Mouse (Mus musculus) midbrain, embryonic 16.5 days (tissue): Measurements from ENCODE around the gene Dlg4. TPM values are rescaled to one million over a fixed set of nuclear protein-coding genes. Genes with fewer than 3 reads are reported as not detected.

Experiments
- ATAC-seq: fragments of 200-750 bp; cut with Nextera tagmentation; 2 replicates; pipeline ENCODE4 v1.8.0; 2017; ENCODE audit warnings: moderate TSS enrichment
- H3K27ac ChIP-seq: fragments of 300-500 bp; sonication (generic); 2 replicates; pipeline ENCODE4 v1.5.1; 2014; ENCODE audit warnings: mild to moderate bottlenecking, low read length, mixed read lengths
- H3K27me3 ChIP-seq: fragments of 300-500 bp; sonication (generic); 2 replicates; pipeline ENCODE4 v1.6.1; 2014; ENCODE audit warnings: low read depth, low read length, mixed read lengths; ENCODE audit not compliant: control insufficient read depth, insufficient read depth
- H3K36me3 ChIP-seq: fragments of 300-500 bp; sonication (generic); 2 replicates; pipeline ENCODE4 v1.6.1; 2014; ENCODE audit warnings: mild to moderate bottlenecking, low read length, moderate library complexity, mixed read lengths; ENCODE audit not compliant: control insufficient read depth, insufficient read depth
- H3K4me1 ChIP-seq: fragments of 300-500 bp; sonication (generic); 2 replicates; pipeline ENCODE4 v1.6.1; 2014; ENCODE audit warnings: mild to moderate bottlenecking, low read length, mixed read lengths; ENCODE audit not compliant: control insufficient read depth, insufficient read depth
- H3K4me2 ChIP-seq: fragments of 300-500 bp; sonication (generic); 2 replicates; pipeline ENCODE4 v1.6.1; 2014; ENCODE audit warnings: mild to moderate bottlenecking, low read length, mixed read lengths
- H3K4me3 ChIP-seq: fragments of 300-500 bp; sonication (generic); 2 replicates; pipeline ENCODE4 v1.5.1; 2014; ENCODE audit warnings: low read depth, mild to moderate bottlenecking, low read length, moderate library complexity, mixed read lengths
- H3K9ac ChIP-seq: fragments of 300-500 bp; sonication (generic); 2 replicates; pipeline ENCODE4 v1.6.1; 2014; ENCODE audit warnings: low read depth, low read length, mixed read lengths
- H3K9me3 ChIP-seq: fragments of 300-500 bp; sonication (generic); replicated peaks from 2 replicates; pipeline ENCODE4 v1.6.1; 2014; ENCODE audit warnings: mild to moderate bottlenecking, low read length, mixed read lengths; ENCODE audit not compliant: control insufficient read depth, poor library complexity, severe bottlenecking
- WGBS: fragments of 180-500 bp; shearing (Covaris S2); extraction: QIAGEN DNeasy Blood & Tissue Kit; methylation state at CpG from one replicate; pipeline ENCODE4 v1.1.7; 2014; 5-methylcytosine and 5-hydroxymethylcytosine counted together
- polyA plus RNA-seq: library from polyadenylated mRNA; unstranded; fragments of >200 nt; fragmentation: Nextera tagmentation; extraction: Ambion mirVana; gene quantifications from 2 replicates; pipeline ENCODE4 v1.2.1, GENCODE M21; 2015

Gene Dlg4
- polyA plus RNA-seq, 1 experiment from 2014 or later: 23.4 TPM

GRCm38 (mm10) chr11:70049816-70050215 lies 33.1 kb downstream of the Dlg4 start:
- no peak overlapping the region for H3K27ac ChIP-seq
- no peaks in the 10 kb centered on the region for H3K27me3 ChIP-seq
- no peak overlapping the region for H3K9ac ChIP-seq
- 60% methylated on average over 10 of the region's 10 CpGs for WGBS
- no peak overlapping the region for H3K4me2 ChIP-seq
- no peak overlapping the region for H3K4me3 ChIP-seq
- no peak for ATAC-seq
- H3K4me1 ChIP-seq: no peaks in the 10 kb centered on the region
- peaks cover 2% of the 10 kb centered on the region for H3K36me3 ChIP-seq
- H3K9me3 ChIP-seq: no peaks in the 10 kb centered on the region

- Histone ChIP-seq H3K9me3 (no peaks in the 10 kb centered on the region), H3K4me3 (no peak overlapping the region), H3K27me3 (no peaks in the 10 kb centered on the region), H3K27ac (no peak overlapping the region), H3K9ac (no peak overlapping the region), H3K4me2 (no peak overlapping the region), H3K36me3 (no peaks in the 10 kb centered on the region), H3K4me1 (peaks cover 4% of the 10 kb centered on the region; the same call in 1 of the 2 replicates)
- ATAC-seq: no peak
- 80% methylated on average over 7 of the region's 7 CpGs for WGBS
Observed at GRCm38 (mm10) chr11:70053156-70053555, 36.4 kb downstream of the Dlg4 start.

GRCm38 (mm10) chr11:70053898-70054570 lies 37.3 kb downstream of the Dlg4 start, which contains the start of gene Asgr1:
Gene Asgr1 (plus strand): TSS chr11:70054085.
- H3K4me1 ChIP-seq: peaks cover 4% of the 10 kb centered on the region; the same call in 1 of the 2 replicates
- no peak within 1 kb of the TSS for H3K4me2 ChIP-seq
- WGBS: 86% methylated on average over 10 of the region's 10 CpGs
- no peak within 1 kb of the TSS; the same call in 1 of the 2 replicates for H3K9ac ChIP-seq
- H3K4me3 ChIP-seq: no peak within 1 kb of the TSS
- no peak for ATAC-seq
- H3K27ac ChIP-seq: no peak within 1 kb of the TSS
- H3K36me3 ChIP-seq: no peaks in the 10 kb centered on the region
- H3K27me3 ChIP-seq: no peaks in the 10 kb centered on the region
- H3K9me3 ChIP-seq: no peaks in the 10 kb centered on the region

DNA sequence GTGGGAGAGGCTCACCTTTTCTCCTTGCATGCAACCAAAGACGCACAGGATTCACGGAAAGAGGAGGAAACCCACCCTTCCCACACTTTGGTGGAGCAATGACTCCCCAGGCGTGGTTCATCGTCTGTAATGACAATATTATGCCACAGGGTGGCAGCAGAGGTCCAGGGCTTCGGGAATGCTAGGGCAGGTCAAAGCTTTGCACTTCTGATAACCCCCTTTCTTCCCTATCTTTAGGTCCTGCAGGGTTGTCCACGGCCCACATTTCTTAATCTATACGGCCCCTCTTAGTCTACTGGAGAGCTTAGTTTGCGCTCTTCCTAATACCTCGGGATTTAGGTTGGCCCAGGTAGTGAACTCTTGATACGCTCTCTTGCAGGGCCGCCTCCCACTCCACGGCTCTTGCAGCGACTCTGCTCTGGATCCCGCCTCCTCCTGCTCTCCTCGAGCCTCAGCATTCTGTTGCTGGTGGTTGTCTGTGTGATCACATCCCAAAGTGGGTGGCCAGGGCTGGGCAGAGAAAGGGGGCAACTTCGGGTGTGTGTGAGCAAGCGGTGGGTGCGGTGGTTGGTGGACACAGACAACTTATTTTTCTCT lies 39.0 kb downstream of the Dlg4 start:
- Histone ChIP-seq H3K9me3 (no peaks in the 10 kb centered on the region), H3K27ac (no peak overlapping the region), H3K4me3 (no peak overlapping the region), H3K4me1 (peaks cover 4% of the 10 kb centered on the region; the same call in 1 of the 2 replicates), H3K9ac (peak overlapping the region; percentile 31; the same call in 1 of the 2 replicates), H3K4me2 (peak overlapping the region; percentile 37), H3K27me3 (no peaks in the 10 kb centered on the region), H3K36me3 (no peaks in the 10 kb centered on the region)
- 27% methylated on average over 18 of the region's 18 CpGs for WGBS
- peak; percentile 73; the same call in 1 of the 2 replicates for ATAC-seq

- H3K27ac ChIP-seq: no peak overlapping the region
Observed at GRCm38 (mm10) chr11:70057805-70058204, 41.1 kb downstream of the Dlg4 start.

DNA sequence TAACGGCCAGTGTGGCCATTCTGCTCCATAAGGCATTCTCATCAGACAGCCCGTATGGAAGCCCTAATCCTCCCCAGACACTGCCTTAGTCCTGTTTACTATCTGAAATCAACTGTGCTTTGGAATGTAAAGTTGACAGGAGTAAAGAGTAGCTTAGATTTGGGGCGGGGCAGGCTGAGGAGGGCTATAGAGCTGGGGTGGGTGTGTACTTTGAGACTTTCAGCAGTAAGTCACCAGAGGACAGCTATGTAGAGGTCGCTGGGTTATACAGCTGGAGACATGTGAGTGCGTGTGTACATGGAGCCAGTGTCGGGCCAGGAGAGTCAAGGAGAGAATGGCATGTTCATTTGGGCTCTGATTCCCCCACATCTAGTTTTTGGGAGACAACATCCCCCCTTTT lies 43.2 kb downstream of the Dlg4 start:
- no peak for ATAC-seq
- Histone ChIP-seq H3K9ac (no peak overlapping the region), H3K4me1 (peaks cover 4% of the 10 kb centered on the region; the same call in 1 of the 2 replicates), H3K4me2 (no peak overlapping the region), H3K27me3 (no peaks in the 10 kb centered on the region), H3K36me3 (no peaks in the 10 kb centered on the region), H3K9me3 (no peaks in the 10 kb centered on the region), H3K4me3 (no peak overlapping the region), H3K27ac (no peak overlapping the region)
- 68% methylated on average over 6 of the region's 6 CpGs for WGBS

More at GRCm38 (mm10) chr11:70057805-70058204, 41.1 kb downstream of the Dlg4 start:
- Histone ChIP-seq H3K9me3 (no peaks in the 10 kb centered on the region), H3K4me1 (peaks cover 4% of the 10 kb centered on the region; the same call in 1 of the 2 replicates), H3K4me3 (no peak overlapping the region), H3K27me3 (no peaks in the 10 kb centered on the region), H3K9ac (no peak overlapping the region), H3K4me2 (no peak overlapping the region), H3K36me3 (no peaks in the 10 kb centered on the region)
- 82% methylated on average over 9 of the region's 9 CpGs for WGBS
- ATAC-seq: no peak

DNA sequence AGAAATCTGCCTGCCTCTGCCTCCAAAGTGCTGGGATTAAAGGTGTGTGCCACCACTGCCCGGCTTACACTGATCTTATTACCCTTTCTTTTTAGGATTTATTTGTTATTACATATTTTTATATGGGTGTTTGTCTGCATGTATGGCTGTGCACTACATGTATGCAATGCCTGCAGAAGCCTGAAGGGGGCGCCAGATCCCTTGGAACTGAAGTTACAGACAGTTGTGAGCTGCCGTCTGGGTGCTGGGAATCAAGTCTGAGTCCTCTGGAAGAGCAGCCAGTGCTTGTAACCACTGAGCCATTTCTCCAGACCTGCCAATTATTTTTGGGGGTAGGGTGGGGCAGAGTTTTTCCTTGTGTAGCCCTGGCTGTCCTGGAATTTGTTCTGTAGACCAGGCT lies 46.3 kb downstream of the Dlg4 start:
- ATAC-seq: no peak
- H3K27ac ChIP-seq: no peak overlapping the region

DNA sequence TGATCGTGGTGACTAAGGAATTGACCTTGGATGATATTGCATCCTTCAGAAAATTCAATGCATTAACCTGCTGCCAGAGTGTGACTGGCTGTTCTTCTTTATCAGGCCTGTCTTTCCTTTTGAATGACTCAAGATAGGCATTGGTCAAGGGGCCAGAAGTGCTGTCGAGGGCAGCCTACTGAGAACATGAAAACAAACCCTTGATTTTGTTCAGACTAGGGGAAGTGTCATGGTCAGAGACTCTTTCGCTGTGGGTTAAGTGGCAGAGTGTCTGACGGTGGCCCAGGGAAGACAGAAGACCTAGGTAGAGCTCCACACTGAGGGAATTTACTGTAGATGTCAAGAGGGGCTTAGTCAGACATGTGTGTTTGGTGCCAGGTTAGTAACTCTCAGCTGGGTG lies 50.0 kb downstream of the Dlg4 start:
- ATAC-seq: no peak
- H3K27me3 ChIP-seq: no peaks in the 10 kb centered on the region
- H3K4me1 ChIP-seq: no peaks in the 10 kb centered on the region
- no peaks in the 10 kb centered on the region for H3K9me3 ChIP-seq
- H3K9ac ChIP-seq: no peak overlapping the region
- no peak overlapping the region for H3K4me2 ChIP-seq
- no peak overlapping the region for H3K4me3 ChIP-seq
- no peaks in the 10 kb centered on the region for H3K36me3 ChIP-seq
- 76% methylated on average over 4 of the region's 4 CpGs for WGBS
- no peak overlapping the region for H3K27ac ChIP-seq

More for the DNA sequence above, 46.3 kb downstream of the Dlg4 start:
- Histone ChIP-seq H3K4me1 (no peaks in the 10 kb centered on the region), H3K4me3 (no peak overlapping the region), H3K4me2 (no peak overlapping the region), H3K9ac (no peak overlapping the region), H3K36me3 (no peaks in the 10 kb centered on the region), H3K27me3 (no peaks in the 10 kb centered on the region), H3K9me3 (no peaks in the 10 kb centered on the region)
- 60% methylated on average over 3 of the region's 3 CpGs for WGBS

- no peak overlapping the region for H3K9ac ChIP-seq
- H3K27me3 ChIP-seq: no peaks in the 10 kb centered on the region
- 42% methylated on average over 3 of the region's 3 CpGs for WGBS
- no peaks in the 10 kb centered on the region for H3K36me3 ChIP-seq
- no peak overlapping the region for H3K27ac ChIP-seq
- H3K9me3 ChIP-seq: no peaks in the 10 kb centered on the region
- ATAC-seq: no peak
- no peak overlapping the region for H3K4me3 ChIP-seq
- H3K4me1 ChIP-seq: no peaks in the 10 kb centered on the region
- H3K4me2 ChIP-seq: no peak overlapping the region
Observed at GRCm38 (mm10) chr11:70068245-70068644, 51.5 kb downstream of the Dlg4 start.
